Mouse (Mus musculus): Measurements from ENCODE around the gene Ddi2.

DNA sequence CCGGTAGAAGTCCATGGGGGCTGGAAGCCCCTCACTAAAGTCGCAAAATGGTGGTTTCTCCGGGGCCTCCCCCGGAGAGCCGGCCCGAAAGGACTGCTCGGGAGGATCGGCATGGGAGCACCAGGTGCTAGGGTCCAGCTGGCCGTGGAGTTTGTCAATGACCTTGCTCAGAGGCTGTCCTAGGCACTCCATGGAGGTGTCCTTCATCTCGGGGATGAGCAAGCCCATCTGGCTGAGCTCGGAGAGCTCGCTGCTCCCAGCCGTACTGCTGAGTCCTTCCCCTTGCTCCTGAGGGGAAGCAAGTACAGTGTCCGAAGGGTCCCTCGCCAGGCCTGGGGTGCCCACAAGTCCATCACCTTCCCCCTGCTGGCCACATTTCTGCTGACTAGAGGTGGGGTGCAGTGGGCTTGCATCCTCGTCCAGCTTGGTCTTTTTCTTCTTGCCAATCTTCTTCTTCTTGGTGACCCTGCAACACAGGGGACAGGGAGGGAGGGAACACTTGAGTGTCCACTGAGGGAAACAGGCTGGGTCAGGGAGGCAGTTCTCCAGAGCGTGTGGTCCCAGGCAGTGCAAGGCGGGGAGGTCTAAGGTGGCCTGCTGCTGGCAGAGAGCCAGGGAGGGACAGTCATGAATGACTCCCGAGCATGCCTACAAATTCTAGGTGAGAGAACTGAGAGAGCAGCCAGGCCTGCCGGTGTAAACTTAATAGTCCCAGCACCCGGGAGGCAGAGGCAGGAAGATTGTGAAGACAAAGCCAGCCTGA, 90.9 kb downstream of the Ddi2 start:
- TF ChIP-seq CTCF (IDR thresholded peaks at IDR 0.05) (no peak), EP300 (IDR thresholded peaks at IDR 0.05) (no peak)

Measured in lung, postnatal 0 days (tissue).